Mouse (Mus musculus) heart, adult 2 months (tissue): ENCODE results near the gene Catsper3.

Experiments used
- CTCF ChIP-seq: fragments of 200-600 bp; IDR thresholded peaks from 2 replicates; pipeline ENCODE4 v1.8.1; 2022; ENCODE audit warnings: antibody characterized with exemption, mild to moderate bottlenecking, moderate library complexity
- EP300 ChIP-seq: fragments of 200-500 bp; IDR thresholded peaks from 2 replicates; pipeline ENCODE4 v1.6.1; 2011; ENCODE audit warnings: low read depth, low read length, control low read depth; ENCODE audit not compliant: insufficient read depth
- POLR2A ChIP-seq: fragments of 200-500 bp; IDR thresholded peaks from 2 replicates; pipeline ENCODE4 v1.6.1; 2011; ENCODE audit warnings: mild to moderate bottlenecking, low read depth, low read length, control low read depth; ENCODE audit not compliant: insufficient read depth

- TF ChIP-seq POLR2A (no peak), CTCF (no peak), EP300 (no peak)
These were observed 10.0 kb upstream of the Catsper3 start for GRCm38 (mm10) chr13:55774352-55774751.
